Mouse (Mus musculus): Measurements from ENCODE around the gene Pakap. TPM values are rescaled to one million over a fixed set of nuclear protein-coding genes. Genes with fewer than 3 reads are reported as not detected.

Gene Pakap
- polyA plus RNA-seq, 1 experiment from 2014 or later, result 9.8 TPM

DNA sequence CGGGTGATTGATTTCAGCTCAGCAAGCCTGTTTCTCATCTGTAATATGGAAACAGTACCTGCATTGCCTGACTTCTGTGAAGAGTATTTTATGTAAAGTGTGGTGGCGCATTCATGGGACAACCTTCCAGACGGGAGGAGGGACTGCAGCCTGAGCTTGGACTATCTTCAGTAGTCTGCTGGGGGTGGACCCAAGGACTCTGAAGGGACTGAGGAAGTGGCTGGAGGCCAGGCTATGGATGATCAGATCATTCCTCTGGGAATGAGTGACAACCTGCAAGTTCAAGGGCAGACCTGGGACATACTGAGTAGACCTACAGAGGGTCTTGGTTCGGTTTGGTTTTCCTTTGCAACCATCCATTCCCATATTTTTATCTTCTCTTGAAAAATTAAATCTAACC is 154.3 kb downstream of the Pakap start:
- ATAC-seq (ENCODE audit: low read depth), result no peak
- 88% methylated on average over 4 of the region's 4 CpGs for WGBS

GRCm38 (mm10) chr4:57723659-57724058 is 155.7 kb downstream of the Pakap start:
- ATAC-seq (ENCODE audit: low read depth), result no peak
- H3K27me3 ChIP-seq (ENCODE audit: control insufficient read depth, insufficient read depth, low read length), result no peaks in the 10 kb centered on the region
- no peak overlapping the region for H3K4me2 ChIP-seq (ENCODE audit: low read depth, low read length)
- no peak overlapping the region for H3K4me3 ChIP-seq (ENCODE audit: low read depth, low read length)
- H3K9ac ChIP-seq (replicated peaks; ENCODE audit: low read depth, low read length), result no peak overlapping the region
- H3K27ac ChIP-seq (ENCODE audit: low read depth, low read length), result no peak overlapping the region
- WGBS, result 57% methylated on average over 2 of the region's 2 CpGs
- no peaks in the 10 kb centered on the region for H3K4me1 ChIP-seq (ENCODE audit: control insufficient read depth, insufficient read depth, low read length)
- no peaks in the 10 kb centered on the region for H3K9me3 ChIP-seq (ENCODE audit: control insufficient read depth, low read length)
- no peaks in the 10 kb centered on the region for H3K36me3 ChIP-seq (ENCODE audit: control insufficient read depth, insufficient read depth, low read length)

More for the DNA sequence above, 154.3 kb downstream of the Pakap start:
- Histone ChIP-seq H3K4me3 (ENCODE audit: low read depth, low read length) (no peak overlapping the region), H3K9ac (replicated peaks; ENCODE audit: low read depth, low read length) (no peak overlapping the region), H3K27me3 (ENCODE audit: control insufficient read depth, insufficient read depth, low read length) (no peaks in the 10 kb centered on the region), H3K4me2 (ENCODE audit: low read depth, low read length) (no peak overlapping the region), H3K9me3 (ENCODE audit: control insufficient read depth, low read length) (no peaks in the 10 kb centered on the region), H3K4me1 (ENCODE audit: control insufficient read depth, insufficient read depth, low read length) (no peaks in the 10 kb centered on the region), H3K36me3 (ENCODE audit: control insufficient read depth, insufficient read depth, low read length) (no peaks in the 10 kb centered on the region), H3K27ac (ENCODE audit: low read depth, low read length) (no peak overlapping the region)

- no peak for ATAC-seq (ENCODE audit: low read depth)
- no peak overlapping the region for H3K27ac ChIP-seq (ENCODE audit: low read depth, low read length)
- no peaks in the 10 kb centered on the region for H3K9me3 ChIP-seq (ENCODE audit: control insufficient read depth, low read length)
- WGBS, result 81% methylated on average over 1 of the region's 1 CpGs
- H3K9ac ChIP-seq (replicated peaks; ENCODE audit: low read depth, low read length), result no peak overlapping the region
- H3K27me3 ChIP-seq (ENCODE audit: control insufficient read depth, insufficient read depth, low read length), result no peaks in the 10 kb centered on the region
- no peaks in the 10 kb centered on the region for H3K36me3 ChIP-seq (ENCODE audit: control insufficient read depth, insufficient read depth, low read length)
- H3K4me3 ChIP-seq (ENCODE audit: low read depth, low read length), result no peak overlapping the region
- no peaks in the 10 kb centered on the region for H3K4me1 ChIP-seq (ENCODE audit: control insufficient read depth, insufficient read depth, low read length)
- no peak overlapping the region for H3K4me2 ChIP-seq (ENCODE audit: low read depth, low read length)
Observed at GRCm38 (mm10) chr4:57725569-57725968, 157.6 kb downstream of the Pakap start.

GRCm38 (mm10) chr4:57728611-57729183 is 160.7 kb downstream of the Pakap start:
- no peak overlapping the region for H3K27ac ChIP-seq (ENCODE audit: low read depth, low read length)
- no peaks in the 10 kb centered on the region for H3K27me3 ChIP-seq (ENCODE audit: control insufficient read depth, insufficient read depth, low read length)
- H3K4me1 ChIP-seq (ENCODE audit: control insufficient read depth, insufficient read depth, low read length), result no peaks in the 10 kb centered on the region
- H3K4me3 ChIP-seq (ENCODE audit: low read depth, low read length), result no peak overlapping the region
- no peak overlapping the region for H3K4me2 ChIP-seq (ENCODE audit: low read depth, low read length)
- ATAC-seq (ENCODE audit: low read depth), result no peak
- H3K9me3 ChIP-seq (ENCODE audit: control insufficient read depth, low read length), result no peaks in the 10 kb centered on the region
- 85% methylated on average over 4 of the region's 4 CpGs for WGBS
- no peak overlapping the region for H3K9ac ChIP-seq (replicated peaks; ENCODE audit: low read depth, low read length)
- no peaks in the 10 kb centered on the region for H3K36me3 ChIP-seq (ENCODE audit: control insufficient read depth, insufficient read depth, low read length)

DNA sequence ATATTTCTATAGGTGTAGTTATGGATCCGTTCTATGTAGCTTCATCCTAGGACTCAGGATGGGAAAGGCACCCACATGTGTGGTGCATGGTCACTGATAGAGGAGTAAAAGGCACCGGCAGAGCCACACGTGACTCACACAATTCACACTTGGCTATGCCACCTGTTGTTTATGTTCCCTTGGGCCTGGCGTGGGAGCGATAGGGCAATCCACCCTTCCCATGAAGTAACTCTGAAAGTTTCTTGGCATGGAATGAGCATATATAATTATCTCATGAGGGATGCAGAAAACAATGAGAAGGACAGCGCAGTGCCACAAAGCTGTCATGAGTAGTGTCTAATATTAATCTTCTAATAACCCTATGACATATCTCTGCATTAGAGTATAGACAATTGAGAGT is 162.1 kb downstream of the Pakap start:
- Histone ChIP-seq H3K4me1 (ENCODE audit: control insufficient read depth, insufficient read depth, low read length) (no peaks in the 10 kb centered on the region), H3K27me3 (ENCODE audit: control insufficient read depth, insufficient read depth, low read length) (no peaks in the 10 kb centered on the region), H3K4me2 (ENCODE audit: low read depth, low read length) (no peak overlapping the region), H3K27ac (ENCODE audit: low read depth, low read length) (no peak overlapping the region), H3K36me3 (ENCODE audit: control insufficient read depth, insufficient read depth, low read length) (no peaks in the 10 kb centered on the region), H3K9ac (replicated peaks; ENCODE audit: low read depth, low read length) (no peak overlapping the region), H3K4me3 (ENCODE audit: low read depth, low read length) (no peak overlapping the region), H3K9me3 (ENCODE audit: control insufficient read depth, low read length) (no peaks in the 10 kb centered on the region)
- WGBS, result 94% methylated on average over 6 of the region's 6 CpGs
- no peak for ATAC-seq (ENCODE audit: low read depth)

GRCm38 (mm10) chr4:57730801-57731598 is 163.0 kb downstream of the Pakap start:
- Histone ChIP-seq H3K9ac (replicated peaks; ENCODE audit: low read depth, low read length) (no peak overlapping the region), H3K4me3 (ENCODE audit: low read depth, low read length) (no peak overlapping the region), H3K27ac (ENCODE audit: low read depth, low read length) (no peak overlapping the region), H3K9me3 (ENCODE audit: control insufficient read depth, low read length) (no peaks in the 10 kb centered on the region), H3K36me3 (ENCODE audit: control insufficient read depth, insufficient read depth, low read length) (no peaks in the 10 kb centered on the region), H3K4me1 (ENCODE audit: control insufficient read depth, insufficient read depth, low read length) (no peaks in the 10 kb centered on the region), H3K27me3 (ENCODE audit: control insufficient read depth, insufficient read depth, low read length) (no peaks in the 10 kb centered on the region), H3K4me2 (ENCODE audit: low read depth, low read length) (no peak overlapping the region)
- no peak for ATAC-seq (ENCODE audit: low read depth)
- WGBS, result 85% methylated on average over 11 of the region's 11 CpGs

DNA sequence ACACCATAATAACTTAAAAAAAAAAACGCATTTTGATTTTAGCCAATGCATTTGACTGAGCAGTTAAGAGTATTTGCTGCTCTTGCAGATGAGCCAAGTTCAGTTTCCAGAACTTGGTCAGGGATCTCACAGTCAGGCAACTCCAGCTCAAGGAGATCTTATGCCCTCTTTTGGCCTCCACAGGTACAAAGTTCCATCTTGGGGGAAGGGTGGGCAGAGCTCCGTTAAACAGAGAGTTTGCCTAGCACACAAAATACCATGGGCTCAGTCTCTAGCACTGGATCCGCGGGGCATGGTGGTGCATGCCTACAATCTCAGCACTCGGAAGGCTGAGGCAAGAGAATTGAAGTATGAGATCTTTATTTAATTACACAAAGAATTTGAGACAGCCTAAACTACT is 164.4 kb downstream of the Pakap start:
- no peaks in the 10 kb centered on the region for H3K9me3 ChIP-seq (ENCODE audit: control insufficient read depth, low read length)
- H3K36me3 ChIP-seq (ENCODE audit: control insufficient read depth, insufficient read depth, low read length), result no peaks in the 10 kb centered on the region
- H3K4me3 ChIP-seq (ENCODE audit: low read depth, low read length), result no peak overlapping the region
- H3K9ac ChIP-seq (replicated peaks; ENCODE audit: low read depth, low read length), result no peak overlapping the region
- WGBS, result 87% methylated on average over 5 of the region's 5 CpGs
- H3K27ac ChIP-seq (ENCODE audit: low read depth, low read length), result no peak overlapping the region
- no peak overlapping the region for H3K4me2 ChIP-seq (ENCODE audit: low read depth, low read length)
- H3K27me3 ChIP-seq (ENCODE audit: control insufficient read depth, insufficient read depth, low read length), result no peaks in the 10 kb centered on the region
- no peak for ATAC-seq (ENCODE audit: low read depth)
- no peaks in the 10 kb centered on the region for H3K4me1 ChIP-seq (ENCODE audit: control insufficient read depth, insufficient read depth, low read length)

DNA sequence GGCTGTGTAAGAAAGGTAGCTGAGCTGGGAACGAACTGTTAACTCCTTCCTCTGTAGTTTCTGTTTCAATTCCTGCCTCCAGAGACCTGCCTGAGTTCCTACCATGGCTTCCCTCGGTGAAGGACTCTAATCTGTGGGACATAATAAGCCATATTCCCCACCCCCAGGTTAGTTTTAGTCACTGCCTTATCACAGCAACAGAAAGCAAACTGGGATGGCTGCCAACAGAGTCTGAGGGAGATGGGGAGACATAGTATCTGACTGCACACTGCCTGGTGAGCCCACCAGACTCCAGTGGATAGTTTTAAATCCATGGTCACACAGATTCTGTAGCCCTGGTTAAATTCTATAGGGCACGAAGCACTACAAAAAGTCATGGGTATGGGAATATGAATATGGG is 165.5 kb downstream of the Pakap start:
- WGBS, result 87% methylated on average over 3 of the region's 3 CpGs
- Histone ChIP-seq H3K27me3 (ENCODE audit: control insufficient read depth, insufficient read depth, low read length) (no peaks in the 10 kb centered on the region), H3K4me2 (ENCODE audit: low read depth, low read length) (no peak overlapping the region), H3K4me3 (ENCODE audit: low read depth, low read length) (no peak overlapping the region), H3K9me3 (ENCODE audit: control insufficient read depth, low read length) (no peaks in the 10 kb centered on the region), H3K36me3 (ENCODE audit: control insufficient read depth, insufficient read depth, low read length) (no peaks in the 10 kb centered on the region), H3K4me1 (ENCODE audit: control insufficient read depth, insufficient read depth, low read length) (no peaks in the 10 kb centered on the region), H3K9ac (replicated peaks; ENCODE audit: low read depth, low read length) (no peak overlapping the region), H3K27ac (ENCODE audit: low read depth, low read length) (no peak overlapping the region)
- ATAC-seq (ENCODE audit: low read depth), result no peak

- no peak for ATAC-seq (ENCODE audit: low read depth)
- WGBS, result 89% methylated on average over 5 of the region's 5 CpGs
Observed at GRCm38 (mm10) chr4:57735426-57735825, 167.4 kb downstream of the Pakap start.

More at GRCm38 (mm10) chr4:57735426-57735825, 167.4 kb downstream of the Pakap start:
- H3K9me3 ChIP-seq (ENCODE audit: control insufficient read depth, low read length), result no peaks in the 10 kb centered on the region
- no peaks in the 10 kb centered on the region for H3K27me3 ChIP-seq (ENCODE audit: control insufficient read depth, insufficient read depth, low read length)
- no peak overlapping the region for H3K4me3 ChIP-seq (ENCODE audit: low read depth, low read length)
- no peak overlapping the region for H3K27ac ChIP-seq (ENCODE audit: low read depth, low read length)
- no peaks in the 10 kb centered on the region for H3K36me3 ChIP-seq (ENCODE audit: control insufficient read depth, insufficient read depth, low read length)
- H3K4me2 ChIP-seq (ENCODE audit: low read depth, low read length), result no peak overlapping the region
- H3K4me1 ChIP-seq (ENCODE audit: control insufficient read depth, insufficient read depth, low read length), result 0 out of 2 replicates have a peak, but pooled peaks cover 4% of the 10 kb centered on the region
- no peak overlapping the region for H3K9ac ChIP-seq (replicated peaks; ENCODE audit: low read depth, low read length)

Data from neural tube, embryonic 14.5 days (tissue).